Mouse (Mus musculus) liver, adult (tissue): ENCODE measurements around the gene Vac14.

ENCODE experiments used
- GATA4 ChIP-seq: IDR thresholded peaks from 2 replicates; pipeline ENCODE4 v1.6.1; 2014; ENCODE audit warnings: mild to moderate bottlenecking, low read length; ENCODE audit not compliant: insufficient replicate concordance

The Vac14 gene

GRCm38 (mm10) chr8:110740629-110741175 is 122.3 kb downstream of the Vac14 start:
- no peak for TF ChIP-seq GATA4

DNA sequence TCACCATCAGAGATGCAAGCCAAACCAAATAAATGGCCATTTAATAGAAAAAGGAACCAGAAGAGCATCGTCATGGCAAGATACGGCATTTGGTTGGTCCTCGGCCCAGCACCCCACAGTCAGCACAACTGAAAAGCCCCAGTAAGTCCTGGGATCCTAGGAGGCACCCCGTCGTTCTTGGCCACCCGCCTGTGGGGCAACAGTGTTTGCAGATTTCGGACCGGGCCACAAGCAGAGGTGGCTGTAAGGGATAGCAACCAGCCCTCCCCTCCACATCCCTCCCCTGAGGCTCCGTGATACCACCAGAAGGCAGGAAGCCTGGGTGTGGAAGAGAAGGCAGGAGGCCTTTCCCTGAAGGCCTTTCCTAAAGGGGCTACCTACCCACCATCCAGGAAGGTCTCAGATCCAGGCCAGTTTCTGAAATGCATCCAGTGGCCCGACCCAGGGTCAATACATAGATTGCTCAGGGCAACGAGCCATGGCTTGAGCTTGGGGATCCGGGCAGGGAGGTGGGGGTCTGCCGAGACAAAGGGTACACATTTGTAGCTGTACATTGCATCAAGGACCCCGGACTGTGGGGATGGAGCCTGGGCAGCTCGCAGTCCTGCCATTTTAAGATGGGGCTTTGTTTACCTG is 123.5 kb downstream of the Vac14 start:
- no peak for TF ChIP-seq GATA4

GRCm38 (mm10) chr8:110742452-110742818 is 124.0 kb downstream of the Vac14 start:
- TF ChIP-seq GATA4 = no peak

GRCm38 (mm10) chr8:110745162-110745561 is 126.8 kb downstream of the Vac14 start:
- TF ChIP-seq GATA4 = no peak

GRCm38 (mm10) chr8:110746661-110747060 is 128.3 kb downstream of the Vac14 start:
- TF ChIP-seq GATA4 = no peak

- TF ChIP-seq GATA4 = no peak
Observed at GRCm38 (mm10) chr8:110749500-110750170, 131.2 kb downstream of the Vac14 start.

DNA sequence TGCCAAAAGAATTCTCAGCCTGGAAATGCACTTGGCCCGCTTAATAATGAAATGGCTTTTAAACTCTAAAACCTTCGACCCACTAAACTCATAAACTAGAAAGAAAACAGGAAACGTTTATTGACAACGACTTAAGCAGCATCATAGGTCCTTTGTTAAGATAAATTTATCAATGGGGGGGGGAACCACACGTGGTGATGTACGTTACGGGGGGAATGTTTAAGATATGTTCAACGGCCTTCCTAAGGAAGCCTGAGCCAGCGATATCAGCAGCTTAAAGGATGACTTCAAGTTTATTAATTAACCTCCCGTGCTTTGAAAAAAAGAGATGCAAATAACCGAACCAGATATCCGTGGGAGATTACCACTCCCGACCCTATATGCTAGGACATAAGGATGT is 131.9 kb downstream of the Vac14 start:
- TF ChIP-seq GATA4 = no peak

DNA sequence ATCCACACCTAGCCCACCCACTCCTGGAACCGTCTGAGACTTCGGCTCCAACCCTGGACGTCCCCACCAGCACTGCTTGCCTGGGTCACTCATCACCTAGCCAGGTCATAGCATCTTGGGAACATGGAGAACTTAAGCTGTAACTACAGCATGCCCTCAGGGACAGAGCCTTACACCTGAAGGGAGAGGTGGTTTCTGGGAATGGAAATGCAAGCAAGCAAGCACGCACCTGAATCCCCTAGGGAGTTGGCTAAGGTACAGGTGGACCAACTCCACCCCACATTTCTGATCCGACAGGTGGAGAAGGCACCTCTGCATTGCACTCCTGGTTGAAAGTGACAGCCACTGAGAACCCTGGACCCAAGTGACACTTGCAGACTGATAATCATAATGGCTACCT is 133.1 kb downstream of the Vac14 start:
- TF ChIP-seq GATA4 = no peak

DNA sequence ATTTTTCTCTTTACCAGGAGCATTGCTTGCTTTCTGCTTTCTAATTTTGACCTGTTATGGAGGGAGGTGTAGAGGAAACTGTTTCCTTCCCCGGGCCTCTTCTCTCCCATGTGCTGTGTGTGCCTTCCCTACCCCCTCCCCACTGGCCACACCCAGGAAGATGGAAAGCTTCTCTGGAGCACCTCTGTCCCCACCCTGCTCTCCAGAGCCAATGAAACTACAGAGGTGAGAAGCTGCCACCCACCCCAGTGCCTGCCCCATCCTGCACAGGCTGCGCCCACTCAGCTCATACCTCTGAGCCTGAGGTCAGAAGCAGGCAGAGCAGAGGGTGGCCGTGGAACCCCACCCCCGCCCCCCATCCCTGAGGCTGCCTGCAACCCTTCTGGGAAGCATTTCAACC is 136.3 kb downstream of the Vac14 start:
- TF ChIP-seq GATA4 = no peak

DNA sequence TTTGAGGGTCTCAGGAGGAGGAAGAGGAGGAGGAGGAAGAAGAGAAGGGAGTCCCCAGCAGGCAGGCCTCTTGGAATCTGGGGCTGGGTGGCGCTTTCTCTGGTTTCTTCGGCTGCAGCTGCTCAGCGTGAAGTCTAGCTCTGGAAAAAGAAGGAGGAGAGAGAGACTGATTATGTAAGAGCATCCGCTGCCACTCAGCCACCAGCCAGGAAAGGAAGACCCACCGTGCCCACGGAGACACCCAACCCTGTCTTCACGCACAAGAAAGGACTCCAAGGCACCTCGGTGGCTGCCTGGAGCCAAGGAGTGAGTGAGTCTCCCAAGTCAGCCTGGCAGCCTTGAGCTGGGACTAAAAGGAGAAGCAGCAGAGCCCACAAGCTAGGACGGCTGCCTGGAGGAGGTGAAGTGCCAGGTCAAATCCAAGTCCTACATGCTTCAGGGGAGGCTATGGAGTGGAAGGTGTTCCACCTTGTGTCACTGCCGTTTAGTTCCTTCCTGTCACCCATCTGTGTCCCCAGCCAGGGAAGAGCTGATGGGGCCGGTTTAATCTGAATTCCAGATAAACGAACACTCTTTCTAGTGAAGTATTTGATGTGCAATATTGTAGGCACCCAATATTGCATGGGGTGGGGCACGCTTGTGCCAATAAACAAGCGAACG is 137.3 kb downstream of the Vac14 start:
- no peak for TF ChIP-seq GATA4

DNA sequence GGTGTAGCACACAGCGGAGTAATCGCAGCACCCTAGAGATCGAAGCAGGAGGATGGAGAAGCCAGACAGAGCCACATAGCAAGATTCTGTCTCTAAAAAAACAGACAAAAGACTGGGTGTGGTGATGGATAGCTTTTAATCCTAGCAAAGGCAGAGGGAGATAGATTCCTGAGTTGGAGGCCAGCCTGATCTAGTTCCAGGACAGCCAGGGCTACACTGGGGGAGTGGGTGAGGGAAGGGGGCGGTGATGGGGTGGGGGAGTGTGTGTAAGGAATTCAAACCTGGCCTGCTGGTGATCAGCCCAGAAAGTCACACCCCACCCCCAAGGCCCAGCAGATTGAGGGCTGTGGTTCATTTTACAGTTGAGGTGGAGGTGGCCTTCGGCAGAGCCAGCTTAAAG is 137.8 kb downstream of the Vac14 start:
- no peak for TF ChIP-seq GATA4

GRCm38 (mm10) chr8:110760280-110760940 is 142.0 kb downstream of the Vac14 start:
- TF ChIP-seq GATA4 = no peak

- peak; percentile 21; the same call in 1 of the 2 replicates for TF ChIP-seq GATA4
Observed at GRCm38 (mm10) chr8:110761185-110761584, 142.8 kb downstream of the Vac14 start.

DNA sequence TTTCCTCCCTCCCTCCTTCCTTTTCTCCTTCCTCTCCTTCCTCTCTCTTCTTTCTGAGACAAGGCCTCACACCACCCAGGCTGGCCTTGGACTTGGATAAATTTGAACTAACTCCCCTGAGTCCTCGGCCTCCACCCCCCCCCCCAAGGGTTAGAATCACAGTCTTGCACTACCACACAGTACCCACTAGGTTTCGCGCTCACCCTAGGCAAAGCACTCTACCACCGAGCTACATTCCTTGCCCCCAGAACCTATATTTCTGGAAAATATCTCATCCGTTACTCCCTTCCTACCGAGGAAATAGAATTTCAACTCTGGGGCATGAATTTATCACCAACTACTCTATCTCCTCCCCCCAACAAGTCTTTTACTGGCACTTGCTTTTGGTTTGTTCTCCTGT is 143.6 kb downstream of the Vac14 start:
- no peak for TF ChIP-seq GATA4

- no peak for TF ChIP-seq GATA4
Observed at GRCm38 (mm10) chr8:110764671-110765070, 146.3 kb downstream of the Vac14 start.

DNA sequence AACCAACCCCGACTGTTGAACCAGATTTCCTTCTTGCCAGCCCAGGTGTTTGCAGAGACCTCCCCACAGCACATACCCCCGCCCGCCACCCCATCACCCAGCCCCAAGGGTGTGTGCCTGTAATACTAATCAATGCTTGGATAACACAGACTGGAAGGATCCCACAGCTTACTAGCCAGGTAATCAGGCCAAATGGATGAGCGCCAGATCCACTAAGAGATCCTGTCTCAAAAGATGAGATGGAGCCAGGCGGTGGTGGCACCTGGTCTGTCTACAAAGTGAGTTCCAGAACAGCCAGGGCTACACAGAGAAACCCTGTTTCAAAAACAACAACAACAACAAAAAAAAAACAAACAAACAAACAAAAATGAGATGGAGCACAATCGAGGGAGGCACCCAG is 148.9 kb downstream of the Vac14 start:
- no peak for TF ChIP-seq GATA4
